Mouse (Mus musculus): ENCODE measurements around the gene Fbxl17.

Gene Fbxl17

GRCm38 (mm10) chr17:63326227-63326626 is 173.6 kb downstream of the Fbxl17 start:
- DNase-seq = no peak

DNA sequence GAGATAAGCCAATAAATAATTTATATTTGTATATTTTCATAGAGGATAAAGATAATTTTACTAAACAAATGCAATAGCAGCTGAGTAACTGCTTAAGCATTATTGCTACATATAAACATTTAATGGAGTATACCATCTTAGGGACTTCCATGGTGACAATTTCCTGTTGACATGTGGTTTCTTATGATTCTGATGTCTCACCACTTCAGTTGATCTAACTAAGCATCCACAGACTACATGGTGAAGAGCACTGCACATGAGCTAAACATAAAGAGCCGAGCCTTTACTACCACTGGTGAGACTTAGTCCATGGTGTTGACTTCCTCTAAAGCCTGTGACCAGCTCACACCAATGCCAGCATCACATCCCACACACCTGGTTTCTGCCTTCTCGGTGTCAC is 175.1 kb downstream of the Fbxl17 start:
- no peak for DNase-seq

- DNase-seq = peak; percentile 66
These were observed 175.8 kb downstream of the Fbxl17 start for GRCm38 (mm10) chr17:63324039-63324438.

GRCm38 (mm10) chr17:63322846-63323245 is 177.0 kb downstream of the Fbxl17 start:
- DNase-seq = no peak

- no peak for DNase-seq
These were observed 178.5 kb downstream of the Fbxl17 start for GRCm38 (mm10) chr17:63321290-63321689.

GRCm38 (mm10) chr17:63317518-63317917 is 182.3 kb downstream of the Fbxl17 start:
- DNase-seq = no peak

DNA sequence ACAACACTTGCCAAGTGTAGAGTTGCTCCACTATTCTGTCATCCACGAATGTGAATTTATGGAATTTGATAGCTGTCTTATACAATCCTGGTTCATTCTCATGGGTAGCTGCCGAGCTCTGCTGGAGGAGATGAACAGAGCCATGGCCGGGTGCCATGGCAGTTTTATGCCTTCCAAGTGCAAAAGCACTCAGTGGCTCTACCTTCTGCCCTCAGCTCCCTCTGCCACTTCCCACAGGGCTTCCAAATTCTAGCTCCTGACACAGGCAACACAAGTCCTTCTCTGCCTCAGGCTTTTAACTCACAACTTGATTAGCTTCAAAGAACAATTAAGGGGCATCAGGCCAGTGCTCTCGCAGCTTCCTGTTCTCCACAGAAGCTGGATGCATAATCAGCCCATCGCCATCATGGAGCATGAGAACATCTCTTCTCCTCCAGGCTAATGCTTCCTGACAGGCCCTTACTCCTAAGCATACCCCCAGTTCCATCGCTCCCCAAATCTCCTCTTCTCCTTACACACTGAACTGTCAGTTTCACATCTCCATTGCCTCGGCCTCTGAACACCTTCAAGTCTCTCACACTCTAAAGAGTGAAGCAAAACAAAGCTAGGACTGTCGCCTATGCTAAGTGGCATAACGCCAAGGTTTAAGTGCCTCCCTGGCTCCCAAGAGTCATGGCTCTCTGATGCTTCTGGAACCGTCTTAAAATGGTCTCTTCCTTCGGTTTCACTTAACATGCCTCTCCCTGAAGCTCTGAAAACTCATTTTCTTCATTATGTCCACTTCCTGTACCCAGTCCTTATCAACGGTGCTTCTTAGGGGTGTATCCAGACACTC is 184.0 kb downstream of the Fbxl17 start:
- DNase-seq = no peak

GRCm38 (mm10) chr17:63312804-63313203 is 187.0 kb downstream of the Fbxl17 start:
- no peak for DNase-seq

- DNase-seq = no peak
These were observed 187.5 kb downstream of the Fbxl17 start for GRCm38 (mm10) chr17:63312330-63312729.

DNA sequence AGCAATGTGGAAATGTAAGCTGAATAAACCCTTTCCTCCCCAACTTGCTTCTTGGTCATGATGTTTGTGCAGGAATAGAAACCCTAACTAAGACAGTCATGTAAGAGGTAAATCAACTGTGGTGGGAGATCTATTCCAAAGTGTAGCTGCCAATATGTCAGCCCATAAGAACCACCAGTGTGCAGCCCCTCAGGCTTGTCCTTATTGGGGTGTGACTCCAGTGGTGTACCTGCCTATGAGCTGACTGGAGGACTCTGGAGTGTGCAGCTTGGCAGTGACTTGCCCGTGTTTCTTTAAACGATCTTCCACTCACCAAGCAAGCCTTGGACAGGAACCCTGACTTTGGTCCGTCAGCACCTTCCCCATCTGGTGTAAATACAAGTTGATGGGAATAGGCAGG is 188.2 kb downstream of the Fbxl17 start:
- no peak for DNase-seq

GRCm38 (mm10) chr17:63310021-63310420 is 189.8 kb downstream of the Fbxl17 start:
- DNase-seq = no peak

- DNase-seq = peak; percentile 39
These were observed 196.0 kb downstream of the Fbxl17 start for GRCm38 (mm10) chr17:63303862-63304261.

DNA sequence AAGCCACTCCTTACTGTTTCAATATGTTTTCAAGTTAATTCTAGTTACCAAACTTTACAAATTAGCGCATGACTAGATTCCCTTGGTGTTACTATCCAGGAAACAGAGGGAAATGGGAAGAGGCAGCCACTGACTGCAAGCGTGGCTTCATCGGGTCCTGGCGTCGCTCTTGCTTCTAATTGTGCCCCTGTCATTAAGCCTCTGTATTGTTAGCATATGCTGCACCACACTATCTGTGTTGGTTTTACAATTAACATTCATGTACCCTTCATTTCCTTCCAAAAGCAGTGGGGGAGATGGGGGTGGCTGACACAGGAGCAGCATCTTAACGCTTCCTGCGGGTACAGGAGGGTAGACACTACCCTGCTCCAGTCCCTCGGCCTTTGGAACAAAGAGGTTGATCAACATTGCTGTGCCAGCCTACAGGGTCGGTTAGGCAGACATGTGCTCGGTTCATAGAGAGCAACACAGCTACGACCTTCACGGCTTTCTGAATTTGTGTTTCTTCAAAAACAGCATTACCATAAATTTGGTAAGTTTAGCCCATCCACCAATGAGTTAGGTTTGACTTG is 197.9 kb downstream of the Fbxl17 start:
- no peak for DNase-seq

- DNase-seq = no peak
These were observed 204.3 kb downstream of the Fbxl17 start for GRCm38 (mm10) chr17:63295471-63295870.

DNA sequence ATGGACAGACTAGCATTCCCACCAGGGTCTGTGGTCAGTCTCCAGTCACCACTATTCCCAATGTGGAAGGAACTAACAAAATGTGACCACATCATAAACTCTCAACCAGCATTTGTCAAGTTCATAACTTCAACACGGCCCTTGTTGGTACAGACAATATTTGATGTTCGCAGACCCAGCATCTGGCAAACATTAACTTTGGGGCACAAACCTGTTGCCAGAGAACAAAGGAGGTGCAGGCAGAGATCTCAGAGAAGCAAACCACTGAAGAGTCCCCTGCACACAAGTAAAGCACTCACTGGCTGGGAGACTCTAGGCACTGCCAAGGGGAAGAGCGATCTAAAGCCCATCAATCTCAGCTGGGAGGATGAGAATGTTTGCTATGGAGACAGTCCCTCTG is 204.9 kb downstream of the Fbxl17 start:
- DNase-seq = no peak

DNA sequence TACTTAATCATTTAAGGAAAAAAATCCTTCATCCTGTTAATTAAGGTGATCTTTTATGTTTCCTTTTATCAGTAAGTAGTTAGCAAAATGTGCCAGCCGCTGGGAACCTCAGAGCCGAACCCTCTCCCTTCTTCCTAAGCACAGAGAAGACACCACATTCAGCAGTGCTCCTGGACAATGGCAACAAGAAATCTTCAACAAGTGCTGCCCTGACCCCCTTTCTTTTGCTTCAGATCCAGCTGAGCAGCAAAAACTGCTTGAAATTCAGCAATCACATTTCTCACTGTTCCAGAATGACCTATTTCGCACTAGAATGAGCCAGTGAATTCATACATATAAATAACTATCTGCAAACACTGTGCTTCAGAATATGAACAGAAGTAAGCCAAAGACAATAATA is 205.8 kb downstream of the Fbxl17 start:
- no peak for DNase-seq

- DNase-seq = no peak
These were observed 210.4 kb downstream of the Fbxl17 start for GRCm38 (mm10) chr17:63289317-63289913.

GRCm38 (mm10) chr17:63288850-63289249 is 211.0 kb downstream of the Fbxl17 start:
- no peak for DNase-seq

DNA sequence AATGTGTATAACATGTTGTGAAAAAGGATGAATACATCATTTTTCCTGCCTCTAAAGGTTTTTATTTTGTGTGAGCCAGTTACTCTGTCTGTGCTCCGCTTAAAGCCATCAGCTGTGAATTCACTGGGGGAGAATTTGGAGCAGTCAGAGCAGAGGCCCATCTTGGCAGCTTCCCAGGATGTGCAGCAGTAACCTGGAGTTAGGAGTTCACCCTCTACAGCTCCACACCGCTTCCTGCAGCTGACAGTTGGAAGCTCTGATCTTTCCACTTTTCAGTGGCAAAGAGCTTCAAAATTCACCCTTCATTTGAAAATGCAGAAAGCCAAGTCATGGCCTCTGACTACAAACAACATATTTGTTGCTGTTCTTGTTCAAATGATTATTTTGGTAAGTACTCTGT is 212.4 kb downstream of the Fbxl17 start:
- DNase-seq = no peak

- DNase-seq = peak; percentile 73
These were observed 214.4 kb downstream of the Fbxl17 start for GRCm38 (mm10) chr17:63285265-63285939.

- DNase-seq = no peak
These were observed 215.7 kb downstream of the Fbxl17 start for GRCm38 (mm10) chr17:63284074-63284473.

GRCm38 (mm10) chr17:63282004-63282403 is 217.8 kb downstream of the Fbxl17 start:
- no peak for DNase-seq

DNA sequence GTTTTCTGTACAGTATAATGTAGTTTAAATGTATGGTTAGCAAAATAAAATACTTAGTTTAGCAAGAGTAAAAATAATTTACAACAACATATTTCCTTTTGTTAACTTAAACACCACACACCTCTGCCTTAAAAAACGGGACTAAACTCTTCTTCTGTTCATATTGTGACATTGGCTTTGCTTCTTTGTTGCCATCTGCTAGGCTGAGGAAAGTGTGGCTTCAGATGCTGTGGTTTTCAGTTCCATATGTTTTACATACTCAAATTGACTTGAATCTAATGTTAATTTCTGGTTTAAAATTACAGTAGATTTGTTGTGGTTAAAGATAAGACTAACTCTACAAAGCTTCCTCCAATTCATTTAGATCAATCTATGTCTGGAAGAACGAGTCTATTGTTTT is 218.8 kb downstream of the Fbxl17 start:
- no peak for DNase-seq

DNA sequence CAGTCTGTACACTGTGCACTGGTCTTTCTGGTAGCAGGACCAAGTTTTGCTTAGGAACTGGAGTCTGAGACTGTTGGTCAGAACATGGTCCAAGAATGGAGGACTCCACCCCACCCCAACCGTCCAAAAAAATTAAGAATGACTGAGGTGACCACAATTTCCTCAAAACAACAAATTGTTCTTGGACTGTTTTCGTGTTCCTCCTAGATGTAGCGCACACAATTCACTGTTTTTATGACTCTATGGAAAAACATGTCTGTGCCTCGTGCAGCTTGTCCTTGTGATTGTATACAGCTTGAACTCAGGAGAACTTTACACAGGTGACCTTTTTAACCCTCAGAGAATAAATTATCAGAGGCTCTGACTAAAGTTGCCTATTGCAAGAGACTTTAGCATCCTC is 220.7 kb downstream of the Fbxl17 start:
- DNase-seq = no peak

Data from right cerebral cortex, adult 18-20 months (tissue).